Mouse (Mus musculus): ENCODE data around the gene Srpk2.
"Not testable (repeated sequence)": the region's sequence is repeated elsewhere in the genome, so short reads cannot be mapped to it uniquely, and the experiment has no call there.

The Srpk2 gene

DNA sequence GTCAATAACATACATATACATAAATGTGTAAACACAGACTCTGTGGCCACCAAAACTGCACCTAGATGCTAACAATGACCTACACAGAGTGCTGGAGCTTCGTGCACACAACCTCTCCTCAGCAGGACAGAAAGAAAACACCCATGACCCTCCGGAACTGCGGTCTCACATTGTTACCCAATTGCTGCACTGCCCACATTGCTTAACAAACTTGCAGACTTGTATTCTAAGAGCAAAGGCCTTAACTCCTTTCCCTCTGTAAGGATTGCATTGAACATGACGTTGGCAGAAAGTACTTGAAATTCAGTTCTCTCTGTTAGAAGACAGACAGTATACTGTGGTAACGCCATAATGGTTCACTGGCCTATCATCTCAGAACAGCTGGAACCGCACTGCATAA lies 118.0 kb downstream of the Srpk2 start:
- DNase-seq (ENCODE audit: low spot score in 2 of 2), result no peak

DNA sequence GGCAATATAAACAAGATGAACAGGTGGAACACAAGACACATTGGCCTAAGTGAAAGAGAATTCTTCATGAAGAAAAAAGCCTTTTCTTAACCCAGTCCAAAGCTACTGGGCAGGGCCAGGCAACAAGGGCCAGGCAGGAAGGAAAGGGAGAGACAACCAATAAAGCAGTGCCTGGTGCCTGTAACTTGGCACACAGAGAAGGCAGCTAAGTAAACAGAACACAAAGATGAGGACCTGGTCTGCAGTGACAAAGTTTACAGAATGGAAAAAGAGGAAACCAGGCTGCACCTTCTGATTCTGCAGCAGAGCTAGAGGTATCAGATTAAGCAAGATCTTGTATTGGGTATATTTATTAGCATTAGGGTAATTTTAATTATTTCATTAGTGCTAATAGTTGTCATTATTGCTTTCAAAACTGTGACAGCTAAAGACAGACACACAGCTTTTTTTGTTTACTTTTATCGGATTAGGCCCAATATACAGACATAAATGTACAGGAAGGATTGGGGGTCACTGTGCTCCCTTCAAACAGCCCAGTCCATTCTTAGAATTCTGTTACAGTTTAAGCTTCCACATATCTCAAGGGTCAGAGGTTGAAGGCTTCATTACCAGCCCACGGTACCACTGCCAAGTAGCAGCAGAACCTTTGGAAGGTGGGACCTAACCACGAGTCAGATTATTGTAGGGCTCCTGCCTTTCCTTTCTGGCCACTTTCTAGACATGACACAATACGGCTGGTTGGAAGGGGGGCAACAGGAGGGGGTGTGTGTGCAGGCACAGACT lies 121.9 kb downstream of the Srpk2 start:
- DNase-seq (ENCODE audit: low spot score in 2 of 2), result no peak

DNA sequence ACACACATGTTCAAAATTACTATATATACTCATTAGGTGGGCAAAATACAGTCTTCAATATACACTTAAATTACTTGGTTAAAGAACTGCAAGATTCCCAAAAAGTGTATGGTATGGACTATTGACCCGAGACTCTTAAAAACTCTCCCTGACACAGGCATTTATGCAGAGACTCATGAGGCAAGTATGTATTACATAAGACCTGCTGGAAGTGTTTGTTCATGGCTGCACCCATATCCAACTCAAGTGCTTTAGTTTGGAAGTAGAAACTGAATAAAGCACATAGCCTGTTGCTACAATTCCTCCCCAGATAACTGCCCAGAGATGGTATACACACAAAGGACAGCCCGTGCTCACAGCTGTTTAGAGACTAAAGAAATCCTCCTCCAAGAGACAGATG lies 123.2 kb downstream of the Srpk2 start:
- DNase-seq (ENCODE audit: low spot score in 2 of 2), result no peak

DNA sequence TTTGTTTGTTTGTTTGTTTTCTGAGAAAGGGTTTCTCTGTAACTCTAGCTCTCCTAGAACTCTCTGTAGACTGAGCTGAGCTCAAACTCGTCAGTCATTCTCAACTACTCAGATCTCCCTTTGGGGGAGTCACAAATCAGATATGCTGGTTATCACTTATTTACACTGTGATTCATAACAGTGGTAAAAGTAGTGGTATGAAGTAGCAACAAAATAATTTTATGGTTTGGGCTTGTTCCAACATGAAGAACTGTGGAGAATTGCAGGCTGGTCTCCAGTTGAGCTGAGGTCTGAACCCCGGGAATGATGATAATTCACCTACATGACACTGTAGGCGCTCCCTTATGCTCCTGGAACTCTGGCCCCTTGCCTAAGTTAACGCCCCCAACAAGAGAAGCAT lies 124.2 kb downstream of the Srpk2 start:
- DNase-seq (ENCODE audit: low spot score in 2 of 2), result no peak

DNA sequence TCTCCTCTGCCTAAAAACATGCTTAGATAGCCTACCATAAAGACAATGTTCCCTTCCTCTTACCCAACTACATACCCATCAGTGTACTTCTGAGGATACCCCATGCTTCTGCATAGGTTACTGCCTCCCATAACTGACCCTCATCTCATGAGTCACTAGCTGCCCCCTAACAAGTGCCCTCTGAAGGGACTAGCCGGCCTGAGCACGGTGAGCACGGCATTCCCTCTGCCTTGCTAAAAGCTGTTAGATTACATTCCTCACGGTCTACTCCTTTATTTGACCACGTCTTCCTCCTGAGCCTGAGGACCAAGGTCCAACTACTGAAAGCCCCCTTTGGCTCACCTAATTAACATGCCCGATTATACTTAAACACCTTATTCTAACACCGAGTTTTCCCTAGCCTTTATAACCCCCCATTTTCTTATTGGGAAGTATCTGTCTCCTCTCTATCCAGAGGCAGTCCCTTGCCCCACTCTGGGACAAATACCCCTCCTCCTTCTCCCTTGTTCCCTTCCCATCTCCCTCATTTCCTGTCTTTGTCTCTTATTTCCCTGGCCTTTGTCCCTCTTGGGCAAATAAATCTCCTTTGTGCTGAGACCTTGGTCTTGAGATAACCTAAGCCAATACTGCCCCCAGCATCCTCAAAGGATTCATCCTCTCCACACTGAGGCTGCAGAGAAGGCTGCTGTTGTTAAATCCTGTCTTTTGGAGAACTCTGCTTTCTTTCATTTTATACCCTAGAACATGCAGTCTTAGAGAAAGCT lies 128.2 kb downstream of the Srpk2 start:
- no peak for DNase-seq (ENCODE audit: low spot score in 2 of 2)

DNA sequence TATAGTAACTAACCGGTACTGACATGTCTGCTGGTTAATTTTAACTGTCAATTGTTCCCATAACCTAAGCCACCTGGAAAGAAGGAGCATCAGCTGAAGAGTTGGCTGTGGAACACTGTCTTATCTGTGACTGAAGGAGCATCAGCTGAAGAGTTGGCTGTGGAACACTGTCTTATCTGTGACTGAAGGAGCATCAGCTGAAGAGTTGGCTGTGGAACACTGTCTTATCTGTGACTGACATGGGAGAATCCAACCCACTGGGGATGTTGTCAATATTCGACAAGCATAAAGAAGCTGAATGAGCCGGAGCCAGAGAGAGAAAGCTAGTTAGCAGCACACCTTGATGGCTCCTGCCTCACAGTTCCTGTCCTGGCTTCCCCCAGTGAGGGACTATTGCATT lies 131.1 kb downstream of the Srpk2 start:
- DNase-seq (ENCODE audit: low spot score in 2 of 2), result not testable (repeated sequence)

DNA sequence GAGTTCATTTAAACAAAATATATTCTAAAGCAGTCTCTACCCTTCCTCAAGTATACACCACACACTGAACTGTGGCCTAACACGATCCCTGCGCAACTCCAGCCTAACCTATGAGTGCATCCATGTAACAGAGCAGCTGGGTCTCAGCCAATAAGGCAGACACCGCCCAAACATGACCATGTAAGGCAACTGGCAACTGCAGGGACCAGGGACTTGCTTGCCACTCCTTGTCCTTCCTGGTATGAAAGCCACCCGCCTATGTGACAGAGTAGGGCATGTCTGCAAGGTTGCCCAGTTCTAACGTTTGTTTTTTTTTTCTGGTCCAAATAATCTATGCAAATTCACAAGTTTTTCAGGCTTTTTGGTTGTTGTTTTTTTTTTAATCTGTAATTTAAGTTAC lies 132.7 kb downstream of the Srpk2 start:
- no peak for DNase-seq (ENCODE audit: low spot score in 2 of 2)

DNA sequence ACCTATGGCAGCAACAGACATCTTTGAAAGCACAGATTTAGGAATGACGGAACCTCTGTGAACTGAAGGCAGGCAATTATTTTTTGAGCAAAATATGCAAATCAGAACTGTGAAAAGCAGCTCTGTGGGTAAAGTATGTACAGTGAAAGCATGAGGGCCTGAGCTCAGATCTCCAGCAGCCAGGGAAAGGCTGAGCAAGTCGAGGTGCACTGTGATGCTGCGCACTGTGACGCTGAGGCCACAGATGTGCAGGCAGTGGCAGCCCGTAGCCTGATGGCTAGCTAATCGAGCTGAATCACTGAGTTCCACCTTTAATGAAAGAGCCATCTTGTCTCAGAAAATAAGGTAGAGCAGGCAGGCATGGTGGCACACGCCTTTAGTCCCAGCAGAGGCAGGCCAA lies 148.7 kb downstream of the Srpk2 start:
- DNase-seq (ENCODE audit: low spot score in 2 of 2), result no peak

DNA sequence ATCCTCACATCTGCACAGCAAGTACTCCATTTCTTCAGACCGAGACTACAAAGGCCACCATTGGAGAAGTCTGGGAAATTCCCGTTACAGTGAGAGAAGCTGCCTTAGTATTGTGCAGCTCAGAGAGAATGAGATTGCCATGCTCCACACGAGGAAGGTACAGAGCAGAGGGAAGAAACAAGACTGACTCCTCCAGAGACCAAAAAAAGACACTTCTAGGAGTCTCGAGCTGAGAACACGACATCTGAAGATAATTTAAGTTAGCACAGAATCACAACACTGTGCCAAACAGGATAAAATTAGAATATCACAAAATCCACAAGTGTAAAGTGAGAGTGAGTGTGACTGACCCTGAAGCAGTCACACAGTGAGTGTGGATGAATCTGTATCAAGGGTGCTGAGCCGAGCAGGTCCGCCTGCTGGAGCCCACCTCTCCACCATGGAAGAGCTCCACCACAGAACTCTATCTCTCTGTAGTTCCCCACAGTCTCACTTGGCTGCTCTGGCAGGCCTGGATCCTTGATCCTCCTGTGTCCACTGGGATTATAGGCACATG lies 152.8 kb downstream of the Srpk2 start:
- no peak for DNase-seq (ENCODE audit: low spot score in 2 of 2)

DNA sequence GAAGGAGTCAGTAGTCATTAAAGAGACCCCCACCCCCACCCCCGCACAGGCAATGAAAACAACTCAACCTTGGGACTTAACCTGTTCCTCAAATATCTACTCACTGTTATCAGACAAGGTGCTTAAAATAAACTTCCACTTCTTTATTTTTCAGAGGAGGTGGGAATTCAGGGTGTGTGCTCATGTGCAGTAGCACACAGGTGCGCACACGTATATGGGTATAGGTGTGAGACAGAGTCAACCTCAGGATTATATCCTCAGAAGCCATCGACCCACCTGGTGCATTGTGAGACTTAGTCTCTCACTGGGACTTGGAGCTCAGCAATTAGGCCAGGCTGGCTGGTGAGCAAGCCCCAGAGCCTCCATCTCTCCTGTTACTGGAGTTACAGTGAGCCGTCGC lies 153.3 kb downstream of the Srpk2 start:
- DNase-seq (ENCODE audit: low spot score in 2 of 2), result no peak

DNA sequence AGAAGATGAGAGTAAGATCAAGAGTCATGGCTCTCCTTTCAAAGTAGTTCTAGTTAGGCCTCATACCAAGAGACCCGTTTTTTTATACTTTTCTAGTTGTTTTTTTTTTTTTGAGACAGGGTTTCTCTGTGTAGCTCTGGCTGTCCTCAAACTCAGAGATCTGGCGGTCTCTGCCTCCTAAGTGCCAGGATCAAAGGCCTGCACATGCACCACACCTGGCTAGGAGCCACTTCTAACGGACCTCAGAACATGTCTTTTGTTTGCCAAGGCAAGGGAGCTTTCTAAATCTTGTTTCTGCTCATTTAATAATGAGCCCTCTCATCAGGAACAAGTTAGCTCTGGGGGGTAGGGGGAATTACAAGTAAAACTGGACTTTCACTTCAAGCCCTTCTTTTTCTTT lies 159.8 kb downstream of the Srpk2 start:
- DNase-seq (ENCODE audit: low spot score in 2 of 2), result no peak

DNA sequence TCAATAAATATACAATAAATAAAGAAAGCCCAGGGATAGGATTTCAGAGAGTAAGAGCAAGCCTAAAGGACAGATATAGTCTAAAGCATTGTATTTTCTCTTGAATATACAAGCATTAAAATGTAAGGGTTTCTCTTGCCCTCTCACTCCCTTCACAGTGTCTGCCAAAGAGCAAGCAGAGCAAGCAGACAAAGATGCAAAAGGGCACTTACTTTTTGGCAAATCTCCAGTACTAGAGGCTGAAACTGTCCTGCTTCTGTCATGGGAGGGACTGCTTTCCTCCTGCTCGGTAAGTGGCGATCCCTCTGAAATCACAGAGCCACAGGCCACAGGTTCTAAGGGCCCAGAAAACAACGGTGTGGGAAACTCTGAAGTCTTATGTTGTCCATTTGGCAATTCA lies 160.5 kb downstream of the Srpk2 start:
- DNase-seq (ENCODE audit: low spot score in 2 of 2), result no peak

DNA sequence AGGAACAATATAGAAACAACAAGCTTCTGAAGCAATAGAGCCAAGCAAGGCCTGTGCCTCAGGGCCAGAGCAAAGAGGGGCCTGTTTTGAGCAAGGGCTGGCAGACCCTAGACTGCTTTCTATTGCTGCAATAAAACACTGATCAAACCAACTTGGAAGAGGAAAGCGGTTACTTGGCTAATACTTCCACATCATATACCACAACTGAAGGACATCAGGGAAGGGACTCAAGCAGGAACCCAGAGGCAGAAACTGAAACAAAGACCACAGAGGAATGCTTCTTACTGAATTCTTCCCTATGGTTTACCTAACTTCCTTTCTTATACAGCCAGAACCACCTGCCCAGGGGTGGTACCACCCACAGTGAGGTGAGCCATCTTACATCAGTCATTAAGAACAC lies 162.8 kb downstream of the Srpk2 start:
- DNase-seq (ENCODE audit: low spot score in 2 of 2), result no peak

DNA sequence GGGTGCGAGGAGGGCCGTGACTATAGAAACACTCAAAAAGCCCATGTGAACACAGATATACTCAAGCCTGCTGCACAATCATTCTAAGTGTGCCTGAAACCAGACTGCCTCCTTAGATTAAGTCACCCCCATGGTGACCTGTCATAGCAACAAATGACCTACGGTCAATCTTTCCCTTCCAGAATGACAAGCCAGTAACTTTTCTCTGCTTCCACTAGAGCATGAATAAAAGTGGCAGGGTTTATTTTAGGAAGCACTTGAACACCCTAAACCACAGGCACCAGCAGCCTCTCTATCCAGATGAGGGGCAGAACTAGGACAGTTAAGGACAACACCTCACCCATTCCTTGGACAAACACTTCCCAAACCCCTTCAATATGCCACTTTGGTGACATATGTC lies 164.7 kb downstream of the Srpk2 start:
- no peak for DNase-seq (ENCODE audit: low spot score in 2 of 2)

DNA sequence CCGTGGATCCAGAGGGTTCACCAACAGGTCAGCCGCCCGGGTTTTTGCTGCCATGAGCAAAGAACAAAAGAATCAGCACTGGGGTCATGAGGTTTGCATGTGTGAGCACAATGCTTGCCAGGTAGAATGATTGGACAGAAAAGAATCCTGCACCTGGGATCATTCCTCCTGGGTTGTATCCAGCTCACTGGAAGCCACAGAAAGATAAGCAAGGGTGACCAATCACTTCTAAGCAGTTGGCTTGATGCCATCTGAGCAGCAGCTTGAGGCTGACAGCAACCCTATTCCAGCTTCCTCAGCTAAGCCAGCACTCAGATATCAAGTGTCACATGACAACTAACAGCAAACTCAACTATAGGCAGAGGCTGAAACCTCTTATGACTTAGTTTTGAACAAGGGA lies 165.7 kb downstream of the Srpk2 start:
- no peak for DNase-seq (ENCODE audit: low spot score in 2 of 2)

DNA sequence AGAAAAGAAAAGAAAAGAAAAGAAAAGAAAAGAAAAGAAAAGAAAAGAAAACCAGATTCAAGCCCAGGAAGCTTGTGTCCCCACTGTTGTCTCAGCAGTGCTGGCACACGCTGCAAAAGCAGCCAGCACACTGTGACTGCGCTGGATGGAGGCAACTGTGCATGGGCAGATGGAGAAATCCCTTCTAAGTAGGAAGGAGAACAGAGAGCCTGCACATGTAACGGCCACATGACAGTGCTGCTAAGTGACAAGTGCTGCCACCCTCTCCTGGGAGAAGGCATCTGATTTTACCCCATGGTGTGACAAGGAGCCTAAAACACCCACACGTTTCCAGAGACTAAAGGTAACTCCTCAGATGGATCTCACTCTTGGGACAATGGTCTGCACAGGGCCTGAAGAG lies 166.6 kb downstream of the Srpk2 start:
- no peak for DNase-seq (ENCODE audit: low spot score in 2 of 2)

DNA sequence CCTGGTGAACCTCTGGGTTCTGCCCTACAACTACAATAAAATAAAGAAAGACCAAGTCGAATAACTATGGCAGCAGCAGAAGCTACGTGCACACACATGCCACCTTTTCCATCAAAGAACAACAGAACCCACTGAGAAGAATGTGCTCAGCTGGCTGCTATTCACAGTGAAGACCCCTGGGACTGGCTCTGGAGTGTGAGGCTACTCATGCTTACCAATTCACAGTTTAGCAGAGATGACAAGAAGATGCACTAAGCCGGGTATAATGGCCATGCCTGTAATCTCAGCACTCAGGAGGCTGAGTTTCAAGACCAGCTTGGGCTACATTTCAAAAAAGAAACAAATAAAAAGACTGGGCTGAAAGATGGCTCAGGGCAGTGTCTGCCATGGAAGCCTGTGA lies 167.5 kb downstream of the Srpk2 start:
- no peak for DNase-seq (ENCODE audit: low spot score in 2 of 2)

DNA sequence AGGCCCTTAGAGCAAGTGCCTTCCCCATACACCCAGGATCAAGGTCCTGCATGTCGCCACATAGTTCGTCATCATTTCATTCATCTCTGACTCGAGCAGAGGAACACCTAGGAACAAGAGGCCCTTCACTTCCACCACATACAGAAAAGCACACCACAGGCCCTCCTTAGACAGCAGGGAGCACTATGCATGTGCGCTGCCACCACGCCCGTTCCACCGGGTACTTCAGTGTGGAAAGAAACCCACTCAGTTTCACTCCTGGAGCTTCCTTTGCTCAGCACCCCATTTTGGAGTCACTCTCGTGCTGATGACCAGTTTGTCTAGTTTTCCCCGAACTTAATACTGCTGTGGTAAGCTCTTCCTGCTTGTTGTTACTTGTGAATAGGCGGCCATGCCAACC lies 169.4 kb downstream of the Srpk2 start:
- no peak for DNase-seq (ENCODE audit: low spot score in 2 of 2)

DNA sequence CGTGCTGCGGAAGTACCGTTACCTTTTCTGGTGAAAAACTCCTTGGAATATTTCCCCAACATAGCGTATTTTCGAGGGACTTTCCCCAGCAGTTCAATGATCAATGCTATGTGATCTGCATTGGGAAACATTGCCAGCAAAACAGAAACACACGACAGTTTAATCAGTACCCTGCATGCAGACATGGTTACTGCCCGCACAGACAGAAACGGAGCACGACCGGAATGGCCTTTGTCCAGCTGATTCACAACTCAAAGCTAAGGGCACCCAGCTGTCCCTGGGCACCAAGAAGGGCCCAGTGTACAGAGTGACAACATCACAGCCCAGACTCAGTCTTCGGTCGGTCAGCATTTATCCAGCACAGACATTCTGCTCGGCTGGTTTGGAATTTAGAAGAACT lies 170.9 kb downstream of the Srpk2 start:
- DNase-seq (ENCODE audit: low spot score in 2 of 2), result no peak

DNA sequence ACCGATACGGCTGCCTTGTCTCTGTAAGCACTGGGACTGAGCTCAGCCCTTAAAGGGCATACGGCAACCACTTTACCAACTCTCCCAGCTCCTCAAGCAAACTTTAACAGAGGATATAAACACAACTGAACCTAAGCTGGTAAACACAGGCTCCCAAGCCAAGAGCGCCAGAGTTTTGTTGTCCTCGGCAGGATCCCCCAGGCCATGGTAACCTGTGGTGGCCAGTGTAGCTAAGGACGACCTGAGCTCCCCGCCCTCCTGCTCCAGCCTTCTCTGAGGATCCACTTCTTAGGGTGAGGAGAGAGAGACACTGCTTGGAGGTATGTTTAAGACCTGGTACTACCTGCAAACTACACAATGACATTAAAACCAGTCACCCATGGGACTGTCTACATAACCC lies 171.9 kb downstream of the Srpk2 start:
- no peak for DNase-seq (ENCODE audit: low spot score in 2 of 2)

DNA sequence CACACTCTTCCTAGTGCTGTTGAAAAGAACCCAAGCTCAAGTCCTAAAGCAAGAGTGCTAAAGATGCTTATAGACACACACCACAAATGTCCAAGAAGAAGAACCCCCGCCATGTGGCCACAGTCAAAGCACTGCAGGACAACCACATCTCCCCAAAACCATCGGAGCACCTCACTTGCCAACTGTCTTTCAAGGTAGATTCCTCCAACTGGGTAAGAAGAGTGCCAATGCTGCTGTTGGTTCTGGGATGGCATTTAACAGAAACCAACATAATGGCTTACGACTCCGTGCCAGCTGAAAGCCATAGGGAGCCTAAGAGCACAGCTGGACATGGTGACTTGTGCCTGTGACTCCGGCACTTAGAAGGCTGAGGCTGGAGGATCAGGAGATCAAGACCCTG lies 173.0 kb downstream of the Srpk2 start:
- no peak for DNase-seq (ENCODE audit: low spot score in 2 of 2)

DNA sequence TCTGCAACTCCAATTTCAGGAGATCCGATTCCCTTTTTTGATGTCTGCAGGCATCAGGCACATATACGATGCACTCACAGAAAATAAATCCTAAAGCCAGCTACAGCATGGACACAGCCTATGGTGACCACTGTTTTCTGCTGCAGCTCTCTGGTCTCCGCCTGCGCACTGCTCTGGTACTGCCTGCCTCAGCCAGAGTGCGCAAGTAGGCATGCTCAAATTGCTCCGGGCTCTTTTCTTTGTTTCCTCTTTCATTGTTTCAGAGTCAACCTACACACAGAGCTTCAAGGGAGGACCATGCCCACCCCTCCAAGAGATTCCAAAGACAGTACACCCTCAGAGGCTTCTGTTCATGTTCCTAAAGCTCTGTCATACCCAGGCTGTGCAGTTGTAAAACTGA lies 175.8 kb downstream of the Srpk2 start:
- no peak for DNase-seq (ENCODE audit: low spot score in 2 of 2)

DNA sequence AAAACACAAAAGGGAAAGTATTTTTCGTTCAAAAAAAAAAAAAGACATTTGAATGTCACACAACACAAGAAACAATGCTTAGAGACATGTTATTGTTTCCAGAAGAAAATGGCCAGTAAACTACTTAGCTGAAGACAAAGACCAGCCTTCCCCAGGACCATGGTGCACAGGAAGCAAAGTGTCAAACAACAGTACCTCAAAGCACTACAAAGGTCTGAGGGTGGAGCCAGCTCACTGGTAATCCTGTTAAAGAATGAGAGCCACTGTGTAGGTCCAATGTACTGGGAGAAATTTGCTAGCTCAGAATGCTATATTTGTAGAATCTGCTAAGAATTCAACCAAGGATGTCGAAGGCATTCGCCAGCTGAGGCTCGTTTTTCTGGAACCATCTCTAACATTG lies 177.2 kb downstream of the Srpk2 start:
- DNase-seq (ENCODE audit: low spot score in 2 of 2), result no peak
